Mouse (Mus musculus) liver, postnatal 0 days (tissue): Measurements from ENCODE around the gene 1110008P14Rik. TPM values are rescaled to one million over a fixed set of nuclear protein-coding genes. Genes with fewer than 3 reads are reported as not detected.
A peak's percentile ranks its signal among the peaks of the same experiment; 100 is the strongest.
"Not testable (repeated sequence)": the region's sequence is repeated elsewhere in the genome, so short reads cannot be mapped to it uniquely, and the experiment has no call there.

Source experiments
- ATAC-seq: fragments of 200-750 bp; cut with Nextera tagmentation; 2 replicates; pipeline ENCODE4 v1.8.0; 2017; ENCODE audit warnings: mild to moderate bottlenecking, moderate library complexity
- DNase-seq: peaks from one replicate; pipeline ENCODE4 v3.0.0-alpha.2; 2016
- H3K27ac ChIP-seq: fragments of 300-500 bp; sonication (generic); 2 replicates; pipeline ENCODE4 v1.5.1; 2014; ENCODE audit warnings: antibody characterized with exemption, moderate library complexity, mild to moderate bottlenecking, low read depth
- H3K27me3 ChIP-seq: fragments of 300-500 bp; sonication (generic); 2 replicates; pipeline ENCODE4 v1.6.1; 2014; ENCODE audit warnings: low read length, control low read depth, mixed read lengths; ENCODE audit not compliant: insufficient read depth
- H3K36me3 ChIP-seq: fragments of 300-500 bp; sonication (generic); replicated peaks from 2 replicates; pipeline ENCODE4 v1.6.1; 2014; ENCODE audit warnings: mild to moderate bottlenecking, control low read depth, low read length, moderate library complexity, mixed read lengths; ENCODE audit not compliant: insufficient read depth
- H3K4me1 ChIP-seq: fragments of 300-500 bp; sonication (generic); 2 replicates; pipeline ENCODE4 v1.6.1; 2014; ENCODE audit warnings: antibody characterized with exemption, mild to moderate bottlenecking, control low read depth; ENCODE audit not compliant: insufficient read depth
- H3K4me2 ChIP-seq: fragments of 300-500 bp; sonication (generic); 2 replicates; pipeline ENCODE4 v1.6.1; 2014; ENCODE audit warnings: low read depth, mild to moderate bottlenecking, low read length, moderate library complexity, mixed read lengths
- H3K4me3 ChIP-seq: fragments of 300-500 bp; sonication (generic); 2 replicates; pipeline ENCODE4 v1.5.1; 2014; ENCODE audit warnings: low read depth, low read length
- H3K9ac ChIP-seq: fragments of 300-500 bp; sonication (generic); replicated peaks from 2 replicates; pipeline ENCODE4 v1.6.1; 2014; ENCODE audit warnings: mild to moderate bottlenecking, moderate library complexity
- H3K9me3 ChIP-seq: fragments of 300-500 bp; sonication (generic); 2 replicates; pipeline ENCODE4 v1.6.1; 2016; ENCODE audit warnings: mild to moderate bottlenecking, control low read depth, low read length, mixed read lengths
- CTCF ChIP-seq: sonication (generic); IDR thresholded peaks from 2 replicates; pipeline ENCODE4 v1.5.1; 2016; ENCODE audit warnings: antibody characterized with exemption, low read depth
- EP300 ChIP-seq: IDR thresholded peaks from 2 replicates; pipeline ENCODE4 v1.6.1; 2016; ENCODE audit warnings: antibody characterized with exemption, low read depth, mild to moderate bottlenecking
- WGBS: fragments of 180-500 bp; shearing (Covaris S2); extraction: QIAGEN DNeasy Blood & Tissue Kit; methylation state at CpG from one replicate; pipeline ENCODE4 v1.1.7; 2014; ENCODE audit not compliant: insufficient replicate concordance; 5-methylcytosine and 5-hydroxymethylcytosine counted together
- polyA plus RNA-seq: library from polyadenylated mRNA; unstranded; fragments of >200 nt; fragmentation: Nextera tagmentation; extraction: Ambion mirVana; gene quantifications from 2 replicates; pipeline ENCODE4 v1.2.1, GENCODE M21; 2015

Gene 1110008P14Rik
- polyA plus RNA-seq, 1 experiment from 2014 or later = 32.2 TPM

- no peaks in the 10 kb centered on the region for H3K9me3 ChIP-seq
- no peak overlapping the region for H3K4me3 ChIP-seq
- no peaks in the 10 kb centered on the region for H3K4me1 ChIP-seq
- H3K27ac ChIP-seq = no peak overlapping the region
- 86% methylated on average over 13 of the region's 13 CpGs for WGBS
- TF ChIP-seq EP300 (no peak), CTCF (no peak)
- H3K27me3 ChIP-seq = no peaks in the 10 kb centered on the region
- no peak overlapping the region for H3K9ac ChIP-seq
- H3K36me3 ChIP-seq = peaks cover 70% of the 10 kb centered on the region
- no peak for DNase-seq
- H3K4me2 ChIP-seq = no peak overlapping the region
- no peak for ATAC-seq
Observed at GRCm38 (mm10) chr2:32375317-32375940, 6.3 kb downstream of the 1110008P14Rik start.

GRCm38 (mm10) chr2:32374191-32374590 lies 7.5 kb downstream of the 1110008P14Rik start:
- TF ChIP-seq EP300 (no peak), CTCF (no peak)
- Histone ChIP-seq H3K36me3 (peaks cover 82% of the 10 kb centered on the region), H3K9ac (no peak overlapping the region), H3K9me3 (no peaks in the 10 kb centered on the region), H3K4me1 (no peaks in the 10 kb centered on the region), H3K27ac (no peak overlapping the region), H3K4me2 (no peak overlapping the region), H3K27me3 (no peaks in the 10 kb centered on the region), H3K4me3 (no peak overlapping the region)
- WGBS = 86% methylated on average over 10 of the region's 10 CpGs
- ATAC-seq (no peak), DNase-seq (no peak)

GRCm38 (mm10) chr2:32367315-32367714 lies 14.4 kb downstream of the 1110008P14Rik start:
- no peaks in the 10 kb centered on the region for H3K9me3 ChIP-seq
- no peak overlapping the region for H3K27ac ChIP-seq
- ATAC-seq (no peak), DNase-seq (no peak)
- peaks cover 12% of the 10 kb centered on the region for H3K4me1 ChIP-seq
- no peaks in the 10 kb centered on the region for H3K27me3 ChIP-seq
- no peak overlapping the region for H3K9ac ChIP-seq
- 87% methylated on average over 5 of the region's 5 CpGs for WGBS
- no peak overlapping the region for H3K4me3 ChIP-seq
- TF ChIP-seq CTCF (no peak), EP300 (no peak)
- no peak overlapping the region for H3K4me2 ChIP-seq
- H3K36me3 ChIP-seq = peaks cover 56% of the 10 kb centered on the region

- DNase-seq (no peak), ATAC-seq (no peak)
- Histone ChIP-seq H3K4me3 (peak overlapping the region; percentile 73; the same call in 1 of the 2 replicates), H3K9ac (no peak overlapping the region; the same call in 1 of the 2 replicates), H3K4me1 (peaks cover 27% of the 10 kb centered on the region), H3K27me3 (no peaks in the 10 kb centered on the region), H3K27ac (peak overlapping the region; percentile 91; the same call in 1 of the 2 replicates), H3K36me3 (peaks cover 27% of the 10 kb centered on the region), H3K9me3 (no peaks in the 10 kb centered on the region), H3K4me2 (peak overlapping the region; percentile 80)
- TF ChIP-seq EP300 (no peak), CTCF (no peak)
- 60% methylated on average over 8 of the region's 8 CpGs for WGBS
Observed at GRCm38 (mm10) chr2:32364121-32364520, 17.6 kb downstream of the 1110008P14Rik start.

- ATAC-seq = peak; percentile 61
- TF ChIP-seq CTCF (no peak), EP300 (no peak)
- Histone ChIP-seq H3K9ac (peak overlapping the region; percentile 74), H3K27me3 (no peaks in the 10 kb centered on the region), H3K4me1 (peaks cover 27% of the 10 kb centered on the region), H3K4me3 (peak overlapping the region; percentile 73), H3K9me3 (no peaks in the 10 kb centered on the region), H3K27ac (peak overlapping the region; percentile 91), H3K4me2 (peak overlapping the region; percentile 80), H3K36me3 (peaks cover 27% of the 10 kb centered on the region)
- 9% methylated on average over 18 of the region's 19 CpGs for WGBS
- DNase-seq = no peak
Observed at GRCm38 (mm10) chr2:32363376-32364106, 18.2 kb downstream of the 1110008P14Rik start.

- peak; percentile 83 for ATAC-seq
Observed at GRCm38 (mm10) chr2:32362817-32363340, 18.9 kb downstream of the 1110008P14Rik start.

GRCm38 (mm10) chr2:32362274-32362673 lies 19.5 kb downstream of the 1110008P14Rik start:
- not testable (repeated sequence) for H3K27me3 ChIP-seq, ATAC-seq, DNase-seq, H3K9me3 ChIP-seq
- Histone ChIP-seq H3K27ac (peak overlapping the region; percentile 91), H3K4me2 (peak overlapping the region; percentile 80), H3K9ac (peak overlapping the region; percentile 74), H3K4me1 (peaks cover 27% of the 10 kb centered on the region), H3K36me3 (peaks cover 17% of the 10 kb centered on the region), H3K4me3 (peak overlapping the region; percentile 73)
- 22% methylated on average over 5 of the region's 5 CpGs for WGBS

More at GRCm38 (mm10) chr2:32362817-32363340, 18.9 kb downstream of the 1110008P14Rik start:
- H3K36me3 ChIP-seq = peaks cover 23% of the 10 kb centered on the region
- peak overlapping the region; percentile 73 for H3K4me3 ChIP-seq
- H3K27ac ChIP-seq = peak overlapping the region; percentile 91
- H3K27me3 ChIP-seq = no peaks in the 10 kb centered on the region
- no peaks in the 10 kb centered on the region for H3K9me3 ChIP-seq
- peak overlapping the region; percentile 80 for H3K4me2 ChIP-seq
- DNase-seq = peak; percentile 93
- WGBS = under 1% methylated on average over 42 of the region's 53 CpGs
- H3K4me1 ChIP-seq = peaks cover 27% of the 10 kb centered on the region
- TF ChIP-seq EP300 = no peak
- peak; percentile 97 for TF ChIP-seq CTCF
- peak overlapping the region; percentile 74 for H3K9ac ChIP-seq
